Mouse (Mus musculus) induced T-regulatory cell, adult 2 months (primary cell): ENCODE data around the gene Etl4.

Source experiments
- DNase-seq: peaks from one replicate; pipeline ENCODE4 v3.0.0-alpha.2; 2012; ENCODE audit warnings: low read depth

The Etl4 gene

GRCm38 (mm10) chr2:20443671-20444440, 534.3 kb downstream of the Etl4 start:
- DNase-seq, result no peak

GRCm38 (mm10) chr2:20445156-20446155, 535.9 kb downstream of the Etl4 start:
- DNase-seq, result no peak

- no peak for DNase-seq
Observed at GRCm38 (mm10) chr2:20446180-20446579, 536.6 kb downstream of the Etl4 start.

- no peak for DNase-seq
Observed at GRCm38 (mm10) chr2:20450945-20451344, 541.4 kb downstream of the Etl4 start.

- no peak for DNase-seq
Observed at GRCm38 (mm10) chr2:20453506-20454206, 544.1 kb downstream of the Etl4 start.

- no peak for DNase-seq
Observed at GRCm38 (mm10) chr2:20479199-20479598, 569.6 kb downstream of the Etl4 start.

GRCm38 (mm10) chr2:20486137-20486788, 576.7 kb downstream of the Etl4 start:
- no peak for DNase-seq

- no peak for DNase-seq
Observed at GRCm38 (mm10) chr2:20489090-20489489, 579.5 kb downstream of the Etl4 start.

GRCm38 (mm10) chr2:20492125-20492524, 582.5 kb downstream of the Etl4 start:
- peak; percentile 7 for DNase-seq

- DNase-seq, result no peak
Observed at GRCm38 (mm10) chr2:20493806-20494205, 584.2 kb downstream of the Etl4 start.

- peak; percentile 17 for DNase-seq
Observed at GRCm38 (mm10) chr2:20494666-20495065, 585.1 kb downstream of the Etl4 start.

GRCm38 (mm10) chr2:20496219-20496800, 586.7 kb downstream of the Etl4 start:
- no peak for DNase-seq

GRCm38 (mm10) chr2:20507832-20508723, 598.5 kb downstream of the Etl4 start:
- no peak for DNase-seq

- DNase-seq, result no peak
Observed at GRCm38 (mm10) chr2:20508724-20509052, 599.1 kb downstream of the Etl4 start.

GRCm38 (mm10) chr2:20510061-20510460, 600.5 kb downstream of the Etl4 start:
- no peak for DNase-seq

- no peak for DNase-seq
Observed at GRCm38 (mm10) chr2:20516270-20516865, 606.8 kb downstream of the Etl4 start.

- DNase-seq, result no peak
Observed at GRCm38 (mm10) chr2:20517853-20518252, 608.3 kb downstream of the Etl4 start.

GRCm38 (mm10) chr2:20518506-20518905, 608.9 kb downstream of the Etl4 start:
- DNase-seq, result no peak

- no peak for DNase-seq
Observed at GRCm38 (mm10) chr2:20519447-20520098, 610.0 kb downstream of the Etl4 start.

GRCm38 (mm10) chr2:20520099-20520475, 610.5 kb downstream of the Etl4 start:
- DNase-seq, result no peak
